Mouse (Mus musculus): Measurements from ENCODE around the gene Tbk1. TPM values are rescaled to one million over a fixed set of nuclear protein-coding genes. Genes with fewer than 3 reads are reported as not detected.
A peak's percentile ranks its signal among the peaks of the same experiment; 100 is the strongest.

Gene Tbk1
- polyA plus RNA-seq, 1 experiment from 2014 or later = 38.6 TPM

- Histone ChIP-seq H3K9ac (replicated peaks; ENCODE audit: low read depth, low read length) (no peak overlapping the region), H3K36me3 (ENCODE audit: control insufficient read depth, insufficient read depth, low read length) (peaks cover 84% of the 10 kb centered on the region), H3K27ac (ENCODE audit: low read length) (no peak overlapping the region), H3K9me3 (ENCODE audit: control insufficient read depth, low read depth, low read length) (no peaks in the 10 kb centered on the region), H3K4me3 (ENCODE audit: low read depth, low read length) (no peak overlapping the region), H3K4me1 (ENCODE audit: control insufficient read depth, insufficient read depth, low read length) (no peaks in the 10 kb centered on the region), H3K27me3 (ENCODE audit: control insufficient read depth, insufficient read depth, low read length) (no peaks in the 10 kb centered on the region), H3K4me2 (replicated peaks; ENCODE audit: low read depth, low read length) (no peak overlapping the region)
- 89% methylated on average over 13 of the region's 13 CpGs for WGBS
- ATAC-seq (ENCODE audit: insufficient number of reproducible peaks, insufficient read depth, low FRiP score, low read depth) = no peak
These were observed 18.2 kb upstream of the Tbk1 start for GRCm38 (mm10) chr10:121604632-121605344.

GRCm38 (mm10) chr10:121603556-121603955 lies 17.0 kb upstream of the Tbk1 start:
- H3K4me1 ChIP-seq (ENCODE audit: control insufficient read depth, insufficient read depth, low read length) = no peaks in the 10 kb centered on the region
- WGBS = 80% methylated on average over 4 of the region's 4 CpGs
- no peaks in the 10 kb centered on the region for H3K9me3 ChIP-seq (ENCODE audit: control insufficient read depth, low read depth, low read length)
- no peak overlapping the region for H3K4me2 ChIP-seq (replicated peaks; ENCODE audit: low read depth, low read length)
- no peaks in the 10 kb centered on the region for H3K27me3 ChIP-seq (ENCODE audit: control insufficient read depth, insufficient read depth, low read length)
- no peak overlapping the region for H3K9ac ChIP-seq (replicated peaks; ENCODE audit: low read depth, low read length)
- H3K36me3 ChIP-seq (ENCODE audit: control insufficient read depth, insufficient read depth, low read length) = peaks cover 85% of the 10 kb centered on the region
- no peak overlapping the region for H3K27ac ChIP-seq (ENCODE audit: low read length)
- ATAC-seq (ENCODE audit: insufficient number of reproducible peaks, insufficient read depth, low FRiP score, low read depth) = no peak
- H3K4me3 ChIP-seq (ENCODE audit: low read depth, low read length) = no peak overlapping the region

GRCm38 (mm10) chr10:121601272-121601671 lies 14.7 kb upstream of the Tbk1 start:
- H3K4me3 ChIP-seq (ENCODE audit: low read depth, low read length) = no peak overlapping the region
- peaks cover 80% of the 10 kb centered on the region for H3K36me3 ChIP-seq (ENCODE audit: control insufficient read depth, insufficient read depth, low read length)
- WGBS = 81% methylated on average over 6 of the region's 6 CpGs
- no peak for ATAC-seq (ENCODE audit: insufficient number of reproducible peaks, insufficient read depth, low FRiP score, low read depth)
- no peaks in the 10 kb centered on the region for H3K4me1 ChIP-seq (ENCODE audit: control insufficient read depth, insufficient read depth, low read length)
- H3K27me3 ChIP-seq (ENCODE audit: control insufficient read depth, insufficient read depth, low read length) = no peaks in the 10 kb centered on the region
- no peak overlapping the region for H3K27ac ChIP-seq (ENCODE audit: low read length)
- H3K9me3 ChIP-seq (ENCODE audit: control insufficient read depth, low read depth, low read length) = no peaks in the 10 kb centered on the region
- no peak overlapping the region for H3K4me2 ChIP-seq (replicated peaks; ENCODE audit: low read depth, low read length)
- no peak overlapping the region for H3K9ac ChIP-seq (replicated peaks; ENCODE audit: low read depth, low read length)

- Histone ChIP-seq H3K9ac (replicated peaks; ENCODE audit: low read depth, low read length) (no peak overlapping the region), H3K36me3 (ENCODE audit: control insufficient read depth, insufficient read depth, low read length) (peaks cover 66% of the 10 kb centered on the region), H3K27ac (ENCODE audit: low read length) (no peak overlapping the region), H3K4me1 (ENCODE audit: control insufficient read depth, insufficient read depth, low read length) (no peaks in the 10 kb centered on the region), H3K9me3 (ENCODE audit: control insufficient read depth, low read depth, low read length) (no peaks in the 10 kb centered on the region), H3K27me3 (ENCODE audit: control insufficient read depth, insufficient read depth, low read length) (no peaks in the 10 kb centered on the region), H3K4me2 (replicated peaks; ENCODE audit: low read depth, low read length) (no peak overlapping the region), H3K4me3 (ENCODE audit: low read depth, low read length) (no peak overlapping the region)
- 85% methylated on average over 9 of the region's 9 CpGs for WGBS
- no peak for ATAC-seq (ENCODE audit: insufficient number of reproducible peaks, insufficient read depth, low FRiP score, low read depth)
These were observed 10.0 kb upstream of the Tbk1 start for GRCm38 (mm10) chr10:121596580-121596979.

- ATAC-seq (ENCODE audit: insufficient number of reproducible peaks, insufficient read depth, low FRiP score, low read depth) = no peak
- H3K36me3 ChIP-seq (ENCODE audit: control insufficient read depth, insufficient read depth, low read length) = peaks cover 25% of the 10 kb centered on the region
- no peak overlapping the region for H3K27ac ChIP-seq (ENCODE audit: low read length)
These were observed 4.5 kb upstream of the Tbk1 start for GRCm38 (mm10) chr10:121591106-121591505.

GRCm38 (mm10) chr10:121587371-121587840 lies 819 bp upstream of the Tbk1 start:
- no peaks in the 10 kb centered on the region for H3K4me1 ChIP-seq (ENCODE audit: control insufficient read depth, insufficient read depth, low read length)
- no peaks in the 10 kb centered on the region for H3K27me3 ChIP-seq (ENCODE audit: control insufficient read depth, insufficient read depth, low read length)
- peaks cover 27% of the 10 kb centered on the region for H3K36me3 ChIP-seq (ENCODE audit: control insufficient read depth, insufficient read depth, low read length)
- peak overlapping the region; percentile 95 for H3K9ac ChIP-seq (replicated peaks; ENCODE audit: low read depth, low read length)
- no peak for ATAC-seq (ENCODE audit: insufficient number of reproducible peaks, insufficient read depth, low FRiP score, low read depth)
- H3K27ac ChIP-seq (ENCODE audit: low read length) = peak overlapping the region; percentile 74
- peak overlapping the region; percentile 73 for H3K4me3 ChIP-seq (ENCODE audit: low read depth, low read length)
- no peaks in the 10 kb centered on the region for H3K9me3 ChIP-seq (ENCODE audit: control insufficient read depth, low read depth, low read length)
- WGBS = 59% methylated on average over 6 of the region's 6 CpGs
- peak overlapping the region; percentile 51 for H3K4me2 ChIP-seq (replicated peaks; ENCODE audit: low read depth, low read length)

More at GRCm38 (mm10) chr10:121591106-121591505, 4.5 kb upstream of the Tbk1 start:
- no peaks in the 10 kb centered on the region for H3K9me3 ChIP-seq (ENCODE audit: control insufficient read depth, low read depth, low read length)
- H3K4me2 ChIP-seq (replicated peaks; ENCODE audit: low read depth, low read length) = no peak overlapping the region
- H3K4me1 ChIP-seq (ENCODE audit: control insufficient read depth, insufficient read depth, low read length) = no peaks in the 10 kb centered on the region
- H3K9ac ChIP-seq (replicated peaks; ENCODE audit: low read depth, low read length) = no peak overlapping the region
- WGBS = 86% methylated on average over 14 of the region's 14 CpGs
- no peaks in the 10 kb centered on the region for H3K27me3 ChIP-seq (ENCODE audit: control insufficient read depth, insufficient read depth, low read length)
- no peak overlapping the region for H3K4me3 ChIP-seq (ENCODE audit: low read depth, low read length)

GRCm38 (mm10) chr10:121585791-121586642 lies 570 bp downstream of the Tbk1 start:
- Histone ChIP-seq H3K27me3 (ENCODE audit: control insufficient read depth, insufficient read depth, low read length) (no peaks in the 10 kb centered on the region), H3K9me3 (ENCODE audit: control insufficient read depth, low read depth, low read length) (no peaks in the 10 kb centered on the region), H3K36me3 (ENCODE audit: control insufficient read depth, insufficient read depth, low read length) (peaks cover 31% of the 10 kb centered on the region), H3K4me1 (ENCODE audit: control insufficient read depth, insufficient read depth, low read length) (no peaks in the 10 kb centered on the region), H3K4me3 (ENCODE audit: low read depth, low read length) (peak overlapping the region; percentile 73), H3K27ac (ENCODE audit: low read length) (peak overlapping the region; percentile 74; the same call in 1 of the 2 replicates), H3K9ac (replicated peaks; ENCODE audit: low read depth, low read length) (peak overlapping the region; percentile 95), H3K4me2 (replicated peaks; ENCODE audit: low read depth, low read length) (peak overlapping the region; percentile 72)
- peak; percentile 78 for ATAC-seq (ENCODE audit: insufficient number of reproducible peaks, insufficient read depth, low FRiP score, low read depth)
- 2% methylated on average over 42 of the region's 48 CpGs for WGBS

- ATAC-seq (ENCODE audit: insufficient number of reproducible peaks, insufficient read depth, low FRiP score, low read depth) = no peak
- no peaks in the 10 kb centered on the region for H3K27me3 ChIP-seq (ENCODE audit: control insufficient read depth, insufficient read depth, low read length)
- no peak overlapping the region for H3K9ac ChIP-seq (replicated peaks; ENCODE audit: low read depth, low read length)
- H3K4me1 ChIP-seq (ENCODE audit: control insufficient read depth, insufficient read depth, low read length) = no peaks in the 10 kb centered on the region
- peak overlapping the region; percentile 72 for H3K4me2 ChIP-seq (replicated peaks; ENCODE audit: low read depth, low read length)
- 83% methylated on average over 20 of the region's 20 CpGs for WGBS
- H3K36me3 ChIP-seq (ENCODE audit: control insufficient read depth, insufficient read depth, low read length) = peaks cover 33% of the 10 kb centered on the region
- peak overlapping the region; percentile 73 for H3K4me3 ChIP-seq (ENCODE audit: low read depth, low read length)
- H3K27ac ChIP-seq (ENCODE audit: low read length) = no peak overlapping the region
- H3K9me3 ChIP-seq (ENCODE audit: control insufficient read depth, low read depth, low read length) = no peaks in the 10 kb centered on the region
These were observed 1.4 kb downstream of the Tbk1 start for GRCm38 (mm10) chr10:121585056-121585790.
